Mouse (Mus musculus) intestine, postnatal 0 days (tissue): ENCODE measurements around the gene Adssl1. TPM values are rescaled to one million over a fixed set of nuclear protein-coding genes. Genes with fewer than 3 reads are reported as not detected.

Experiments used
- ATAC-seq: fragments of 200-750 bp; cut with Nextera tagmentation; 2 replicates; pipeline ENCODE4 v1.8.0; 2017; ENCODE audit warnings: mild to moderate bottlenecking, moderate TSS enrichment, moderate library complexity
- H3K27ac ChIP-seq: fragments of 300-500 bp; sonication (generic); 2 replicates; pipeline ENCODE4 v1.5.1; 2014; ENCODE audit warnings: mild to moderate bottlenecking, low read depth, low read length, moderate library complexity
- H3K27me3 ChIP-seq: fragments of 300-500 bp; sonication (generic); replicated peaks from 2 replicates; pipeline ENCODE4 v1.6.1; 2014; ENCODE audit warnings: low read length, mixed read lengths; ENCODE audit not compliant: control insufficient read depth, insufficient read depth
- H3K36me3 ChIP-seq: fragments of 300-500 bp; sonication (generic); 2 replicates; pipeline ENCODE4 v1.6.1; 2014; ENCODE audit warnings: mild to moderate bottlenecking, moderate library complexity; ENCODE audit not compliant: control insufficient read depth, insufficient read depth
- H3K4me1 ChIP-seq: fragments of 300-500 bp; sonication (generic); replicated peaks from 2 replicates; pipeline ENCODE4 v1.6.1; 2014; ENCODE audit warnings: antibody characterized with exemption, low read length, mixed read lengths; ENCODE audit not compliant: control insufficient read depth, insufficient read depth
- H3K4me2 ChIP-seq: fragments of 300-500 bp; sonication (generic); replicated peaks from 2 replicates; pipeline ENCODE4 v1.6.1; 2014; ENCODE audit warnings: low read depth, mild to moderate bottlenecking, moderate library complexity
- H3K4me3 ChIP-seq: fragments of 300-500 bp; sonication (generic); 2 replicates; pipeline ENCODE4 v1.5.1; 2014; ENCODE audit warnings: low read depth, low read length
- H3K9ac ChIP-seq: fragments of 300-500 bp; sonication (generic); 2 replicates; pipeline ENCODE4 v1.6.1; 2014; ENCODE audit warnings: mild to moderate bottlenecking, low read depth, low read length
- H3K9me3 ChIP-seq: fragments of 300-500 bp; sonication (generic); 2 replicates; pipeline ENCODE4 v1.6.1; 2016; ENCODE audit warnings: mixed run types; ENCODE audit not compliant: control insufficient read depth
- CTCF ChIP-seq: sonication (generic); IDR thresholded peaks from 2 replicates; pipeline ENCODE4 v1.5.1; 2016; ENCODE audit warnings: low read depth, mild to moderate bottlenecking, control low read depth, antibody characterized with exemption, moderate library complexity
- WGBS: fragments of 180-500 bp; shearing (Covaris S2); extraction: QIAGEN DNeasy Blood & Tissue Kit; methylation state at CpG from one replicate; pipeline ENCODE4 v1.1.7; 2014; 5-methylcytosine and 5-hydroxymethylcytosine counted together
- polyA plus RNA-seq: library from polyadenylated mRNA; unstranded; fragments of >200 nt; fragmentation: Nextera tagmentation; extraction: Ambion mirVana; gene quantifications from 2 replicates; pipeline ENCODE4 v1.2.1, GENCODE M21; 2015

Gene Adssl1
- polyA plus RNA-seq, 1 experiment from 2014 or later, result 0.57 TPM

GRCm38 (mm10) chr12:112677076-112677475, 57.2 kb downstream of the Adssl1 start:
- H3K27me3 ChIP-seq, result no peaks in the 10 kb centered on the region
- no peak overlapping the region for H3K27ac ChIP-seq
- H3K4me3 ChIP-seq, result no peak overlapping the region
- peaks cover 17% of the 10 kb centered on the region for H3K36me3 ChIP-seq
- WGBS, result 49% methylated on average over 5 of the region's 5 CpGs
- H3K9me3 ChIP-seq, result no peaks in the 10 kb centered on the region
- no peak overlapping the region for H3K4me2 ChIP-seq
- 0 out of 2 replicates have a peak, but pooled peaks cover 7% of the 10 kb centered on the region for H3K4me1 ChIP-seq
- ATAC-seq, result no peak
- no peak for TF ChIP-seq CTCF
- no peak overlapping the region for H3K9ac ChIP-seq

- no peak for ATAC-seq
- 0 out of 2 replicates have a peak, but pooled peaks cover 7% of the 10 kb centered on the region for H3K4me1 ChIP-seq
Measured at GRCm38 (mm10) chr12:112677943-112678554, 58.2 kb downstream of the Adssl1 start.

GRCm38 (mm10) chr12:112678555-112679026, 58.7 kb downstream of the Adssl1 start, which contains the start of gene Zbtb42:
TSS of gene Zbtb42 (plus strand) at chr12:112678828.
- Histone ChIP-seq H3K4me3 (peak within 1 kb of the TSS; percentile 65), H3K9ac (peak within 1 kb of the TSS; percentile 71), H3K9me3 (no peaks in the 10 kb centered on the region), H3K4me1 (0 out of 2 replicates have a peak, but pooled peaks cover 7% of the 10 kb centered on the region), H3K4me2 (peak within 1 kb of the TSS; percentile 91), H3K36me3 (peaks cover 17% of the 10 kb centered on the region), H3K27me3 (no peaks in the 10 kb centered on the region), H3K27ac (peak within 1 kb of the TSS; percentile 90)
- under 1% methylated on average over 54 of the region's 60 CpGs for WGBS
- TF ChIP-seq CTCF, result no peak
- peak; percentile 46 for ATAC-seq

More at GRCm38 (mm10) chr12:112677943-112678554, 58.2 kb downstream of the Adssl1 start:
- H3K4me2 ChIP-seq, result peak overlapping the region; percentile 91
- TF ChIP-seq CTCF, result peak; percentile 60
- H3K9ac ChIP-seq, result peak overlapping the region; percentile 71
- 32% methylated on average over 19 of the region's 19 CpGs for WGBS
- peaks cover 17% of the 10 kb centered on the region for H3K36me3 ChIP-seq
- H3K4me3 ChIP-seq, result peak overlapping the region; percentile 65
- H3K27ac ChIP-seq, result peak overlapping the region; percentile 90; the same call in 1 of the 2 replicates
- no peaks in the 10 kb centered on the region for H3K9me3 ChIP-seq
- no peaks in the 10 kb centered on the region for H3K27me3 ChIP-seq

- TF ChIP-seq CTCF, result 0 out of 2 replicates have a peak, but pooled peaks have one; percentile 24
- Histone ChIP-seq H3K9ac (peak overlapping the region; percentile 71), H3K4me1 (0 out of 2 replicates have a peak, but pooled peaks cover 7% of the 10 kb centered on the region), H3K27ac (peak overlapping the region; percentile 90), H3K9me3 (no peaks in the 10 kb centered on the region), H3K4me3 (peak overlapping the region; percentile 65), H3K4me2 (peak overlapping the region; percentile 91), H3K27me3 (no peaks in the 10 kb centered on the region), H3K36me3 (peaks cover 17% of the 10 kb centered on the region)
- ATAC-seq, result peak; percentile 65
- WGBS, result 8% methylated on average over 75 of the region's 87 CpGs
Measured at GRCm38 (mm10) chr12:112679027-112679996, 59.5 kb downstream of the Adssl1 start.

GRCm38 (mm10) chr12:112683351-112683750, 63.5 kb downstream of the Adssl1 start:
- 0 out of 2 replicates have a peak, but pooled peaks cover 3% of the 10 kb centered on the region for H3K4me1 ChIP-seq
- ATAC-seq, result no peak
- no peak overlapping the region for H3K27ac ChIP-seq
- H3K36me3 ChIP-seq, result peaks cover 17% of the 10 kb centered on the region
- 62% methylated on average over 7 of the region's 7 CpGs for WGBS
- no peaks in the 10 kb centered on the region for H3K9me3 ChIP-seq
- H3K9ac ChIP-seq, result no peak overlapping the region
- no peaks in the 10 kb centered on the region for H3K27me3 ChIP-seq
- H3K4me3 ChIP-seq, result no peak overlapping the region
- TF ChIP-seq CTCF, result no peak
- H3K4me2 ChIP-seq, result no peak overlapping the region
